Mouse (Mus musculus): ENCODE results near the gene Dusp13. TPM values are rescaled to one million over a fixed set of nuclear protein-coding genes. Genes with fewer than 3 reads are reported as not detected.

The Dusp13 gene
- total RNA-seq, 2 experiments from 2014 or later = not detected

DNA sequence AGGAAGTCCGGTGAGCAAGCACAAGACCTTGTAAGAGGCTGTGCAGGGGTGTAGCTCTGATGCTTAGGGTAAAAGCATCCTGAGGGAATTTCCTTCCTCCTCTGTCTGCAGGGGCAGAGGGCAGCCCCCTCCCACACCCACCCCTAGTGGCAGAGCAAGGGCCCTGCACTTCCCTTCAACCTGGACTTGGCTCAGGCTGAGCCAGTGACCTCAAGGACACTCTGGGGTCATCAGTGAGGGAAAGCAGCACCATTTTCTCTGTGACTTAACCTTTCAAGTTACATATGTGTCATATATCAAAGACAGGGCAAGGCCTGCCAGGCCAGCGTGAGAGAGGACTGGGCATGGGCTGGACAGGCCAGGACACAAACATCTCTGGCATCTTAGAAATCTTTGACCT lies 41.4 kb downstream of the Dusp13 start:
- intact Hi-C loops (cut with DNase I) = no loop called here

DNA sequence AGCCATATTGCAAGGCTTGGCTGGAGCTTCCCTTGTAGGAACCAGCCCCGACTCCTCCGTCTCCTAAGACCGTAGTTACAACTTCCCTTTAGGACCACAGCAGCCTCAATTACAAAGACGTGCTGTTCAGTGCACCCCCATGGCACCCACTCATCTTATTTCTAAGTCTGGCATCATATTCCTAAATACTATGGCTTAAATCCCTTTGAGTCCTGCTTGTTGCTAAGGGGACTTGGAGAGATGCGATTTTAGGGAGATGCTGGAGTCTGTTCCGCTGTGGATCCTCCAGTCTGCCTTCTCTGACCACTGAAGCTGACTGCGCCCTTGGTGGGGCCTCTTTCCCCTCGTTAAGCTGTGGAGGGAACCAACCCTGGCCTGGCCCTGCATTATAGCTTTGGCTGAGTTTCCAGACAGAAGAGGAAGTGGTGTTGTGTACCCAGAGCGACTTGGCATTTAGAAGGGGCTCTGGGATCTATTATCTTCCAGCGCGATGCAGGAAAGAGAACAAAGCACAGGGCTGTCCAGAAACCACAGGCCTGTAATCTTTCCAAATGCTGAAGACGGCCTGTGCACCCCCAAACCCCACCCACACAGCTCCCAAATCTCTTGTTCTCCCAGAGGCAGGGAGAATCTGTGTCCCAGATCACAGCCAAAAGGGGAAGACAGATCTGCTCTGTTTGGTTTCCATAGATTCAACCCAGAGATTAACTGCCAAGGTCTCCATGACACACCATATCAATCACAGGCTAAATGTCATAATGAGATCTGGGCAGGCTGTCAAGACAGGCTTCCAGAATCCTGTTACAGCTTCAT lies 44.0 kb downstream of the Dusp13 start:
- intact Hi-C loops (cut with DNase I) = no loop called here

More for the DNA sequence above, 41.4 kb downstream of the Dusp13 start:
- DNase-seq = no peak

DNA sequence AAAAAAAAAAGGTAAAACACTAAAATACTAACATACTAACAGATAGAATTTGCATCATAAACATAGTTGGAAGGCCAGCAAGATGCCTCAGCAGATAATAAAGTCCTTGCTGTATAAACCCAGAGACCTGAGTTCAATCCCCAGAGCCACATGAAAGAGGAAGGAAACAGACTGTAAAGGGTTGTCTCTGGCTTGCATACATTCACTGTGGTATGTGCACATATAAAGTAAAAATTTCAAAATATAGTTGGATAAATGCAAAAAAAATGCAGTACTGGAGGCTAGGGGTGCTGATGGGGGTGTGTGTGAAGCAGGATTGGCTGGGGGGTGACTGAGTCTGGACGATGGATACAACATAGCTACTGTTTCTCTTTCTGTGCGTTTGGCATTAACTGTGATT lies 45.5 kb downstream of the Dusp13 start:
- no peak for DNase-seq
- intact Hi-C loops (cut with DNase I) = no loop called here

More for the DNA sequence above, 44.0 kb downstream of the Dusp13 start:
- DNase-seq = peak; percentile 41

DNA sequence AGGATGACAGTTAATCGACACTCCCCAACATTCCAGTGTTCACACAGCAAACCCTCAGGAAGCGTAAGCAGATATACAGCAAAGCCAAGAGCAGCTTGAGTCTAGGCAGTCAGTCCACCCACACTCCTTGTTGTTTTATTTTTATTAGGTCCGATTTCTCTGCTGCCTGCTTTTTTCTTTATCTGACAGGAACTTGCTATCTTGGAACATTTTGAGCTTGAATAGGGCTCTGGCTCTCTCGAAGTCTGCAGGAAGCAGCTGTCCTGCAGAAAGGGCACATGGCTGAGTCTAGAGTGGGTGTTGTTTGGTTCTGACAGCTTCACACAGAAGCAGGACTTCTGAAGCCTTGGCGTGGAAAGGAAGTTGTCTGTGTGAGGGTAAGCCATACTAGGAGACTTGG lies 47.7 kb downstream of the Dusp13 start:
- no peak for DNase-seq
- intact Hi-C loops (cut with DNase I) = no loop called here

GRCm38 (mm10) chr14:21702691-21703090 lies 48.3 kb downstream of the Dusp13 start:
- intact Hi-C loops (cut with DNase I) = no loop called here
- DNase-seq = no peak

DNA sequence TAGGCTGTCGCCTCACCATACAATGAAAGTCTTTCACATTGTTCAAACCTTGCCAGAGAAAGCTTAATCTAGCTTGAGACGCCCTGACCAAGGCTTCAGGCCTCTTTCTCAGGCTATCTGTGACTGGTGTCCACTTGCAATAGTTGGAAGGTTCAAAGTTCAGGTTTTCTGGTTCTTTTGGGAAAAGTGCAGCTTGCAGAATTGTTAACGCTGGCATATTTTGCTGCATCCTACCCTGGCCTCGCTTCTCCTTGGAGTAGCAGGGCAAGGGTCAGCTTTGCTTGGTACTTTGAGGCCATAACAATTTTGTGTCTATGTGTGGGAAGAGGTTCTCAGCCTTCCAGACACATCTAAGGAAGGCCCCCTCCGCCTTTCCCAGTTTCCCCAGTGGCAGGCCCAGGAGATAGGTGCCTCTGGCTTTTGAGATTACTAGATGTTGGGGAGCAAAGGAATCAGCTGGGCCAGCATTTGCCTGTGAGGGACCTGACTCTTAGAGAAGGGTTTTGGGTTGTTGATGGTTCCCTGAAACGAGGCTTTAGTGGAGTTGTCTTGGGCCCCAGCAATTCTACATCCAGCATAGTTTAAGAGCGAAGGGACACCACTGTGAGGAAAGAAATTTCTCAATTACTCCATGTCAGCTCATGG lies 54.7 kb downstream of the Dusp13 start:
- intact Hi-C loops (cut with DNase I) = no loop called here
- no peak for DNase-seq

- DNase-seq = no peak
- intact Hi-C loops (cut with DNase I) = no loop called here
Measured at GRCm38 (mm10) chr14:21695020-21695419, 56.0 kb downstream of the Dusp13 start.

GRCm38 (mm10) chr14:21691070-21691469 lies 59.9 kb downstream of the Dusp13 start:
- no peak for DNase-seq

DNA sequence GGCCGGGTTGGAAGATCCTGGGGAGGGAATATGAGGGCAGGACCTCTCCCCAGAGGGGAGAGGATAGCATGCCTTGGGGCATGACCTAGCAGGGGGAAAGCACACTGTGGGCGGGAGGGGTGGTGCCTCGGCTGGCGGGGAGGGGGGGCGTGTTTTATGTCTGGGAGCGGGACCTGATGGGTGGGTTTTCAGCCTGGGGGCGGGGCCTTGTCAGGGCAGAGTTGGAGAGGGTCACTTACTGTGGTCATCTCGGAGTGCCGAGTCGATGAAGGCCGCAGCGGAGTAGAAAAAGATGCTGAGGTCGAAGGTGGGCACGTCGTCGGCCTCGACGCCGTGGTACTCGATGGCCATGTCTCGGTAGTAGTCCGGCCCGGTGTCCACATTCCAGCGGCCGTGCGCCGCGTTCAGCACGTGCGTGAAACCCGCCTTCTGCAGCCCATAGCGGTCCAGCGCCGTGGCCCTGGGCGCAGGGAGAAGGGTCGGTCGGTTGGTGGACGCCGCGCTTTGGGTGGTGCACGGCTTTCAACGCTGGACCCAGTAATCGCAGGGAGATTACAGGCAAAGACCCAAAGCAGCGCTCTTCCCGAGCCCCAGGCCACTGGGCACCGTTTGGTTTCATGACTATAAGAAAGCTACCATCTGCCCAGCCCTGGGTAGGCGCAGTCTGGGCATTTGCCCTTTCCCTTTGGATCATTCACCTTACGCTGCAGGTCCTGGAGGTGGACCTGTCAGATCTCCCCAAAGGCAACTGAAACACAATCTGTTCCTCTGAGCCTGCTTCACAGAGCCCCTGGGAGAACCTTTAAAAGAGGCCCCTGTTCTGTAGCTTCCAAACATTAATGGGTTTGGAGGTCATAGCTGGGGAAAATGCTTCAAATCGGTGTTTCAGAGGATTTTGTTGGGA lies 64.4 kb downstream of the Dusp13 start:
- no peak for DNase-seq
- intact Hi-C loops (cut with DNase I) = no loop called here

More at GRCm38 (mm10) chr14:21691070-21691469, 59.9 kb downstream of the Dusp13 start:
- intact Hi-C loops (cut with DNase I) = no loop called here

GRCm38 (mm10) chr14:21685411-21686146 lies 65.4 kb downstream of the Dusp13 start:
- DNase-seq = no peak
- intact Hi-C loops (cut with DNase I) = no loop called here

DNA sequence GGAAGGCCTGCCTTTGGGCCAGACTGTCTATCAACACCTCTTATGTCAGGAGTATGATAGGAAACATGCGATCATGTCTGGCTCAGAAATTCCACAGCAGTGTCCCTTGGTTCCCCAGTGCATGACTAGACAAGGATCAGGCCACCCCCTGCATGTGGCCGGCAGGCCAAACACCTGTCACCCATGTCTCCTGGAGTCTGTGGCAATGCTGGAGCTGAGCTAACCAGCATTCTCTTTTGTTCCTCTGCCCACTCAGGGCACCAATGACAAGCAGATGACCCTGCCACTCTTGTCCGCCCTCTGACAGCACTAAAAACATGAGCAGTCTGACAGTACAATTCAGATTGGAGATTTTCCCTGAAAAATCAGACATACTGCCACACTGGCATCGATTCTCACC lies 67.1 kb downstream of the Dusp13 start:
- DNase-seq = no peak
- intact Hi-C loops (cut with DNase I) = no loop called here

Other genes with a start within 250 kb of the Dusp13 start
- gene Dupd1, start 36.6 kb downstream of the Dusp13 start, total RNA-seq (2021) = not detected
- 10 to 100 TPM; 92.6 to 94.3 TPM for gene Samd8, start 650 bp downstream of the Dusp13 start, total RNA-seq (2021)
- 100 to 1,000 TPM; 182 to 185 TPM for gene Vdac2, start 74.1 kb upstream of the Dusp13 start, total RNA-seq (2021)
- gene Comtd1, start 97.8 kb upstream of the Dusp13 start, total RNA-seq (2021) = 10 to 100 TPM; 41.5 to 52.5 TPM
- gene Zfp503, start 238.4 kb upstream of the Dusp13 start, total RNA-seq (2021) = 1 to 10 TPM; 2.2 to 4.8 TPM

Data from left cerebral cortex, postnatal 4 days (tissue).